Mouse (Mus musculus) liver, embryonic 14.5 days (tissue): ENCODE measurements around the gene Ehbp1l1.

Source experiments
- CTCF ChIP-seq: IDR thresholded peaks from 2 replicates; pipeline ENCODE4 v1.5.1; 2016; ENCODE audit warnings: antibody characterized with exemption, low read depth, control low read depth
- EP300 ChIP-seq: IDR thresholded peaks from 2 replicates; pipeline ENCODE4 v1.6.1; 2016; ENCODE audit warnings: antibody characterized with exemption, low read depth

DNA sequence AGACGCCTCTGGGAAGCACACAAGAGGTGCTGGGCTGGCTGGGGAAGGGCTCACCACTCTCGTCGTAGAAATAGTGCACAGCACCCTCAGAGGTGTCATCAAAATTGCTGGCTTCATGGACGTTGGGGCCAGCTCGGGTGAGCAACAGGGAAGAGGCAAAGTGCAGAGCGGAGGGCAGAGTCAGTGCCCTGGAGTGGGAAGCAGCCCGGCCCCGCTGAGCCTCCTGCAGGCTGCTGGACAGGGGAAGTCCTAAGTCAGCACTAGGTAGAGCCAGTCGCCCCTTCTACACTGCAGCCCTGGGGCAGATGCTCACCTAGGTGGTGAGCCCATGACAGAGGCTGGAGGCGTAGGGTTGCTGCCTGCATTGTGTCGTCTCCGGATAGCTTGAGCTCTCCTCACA is 41.9 kb downstream of the Ehbp1l1 start:
- TF ChIP-seq CTCF (no peak), EP300 (no peak)
